Mouse (Mus musculus) frontal cortex, postnatal 10 days (tissue): ENCODE data around the gene Hsdl1.

ENCODE experiments used
- DNase-seq, 2 experiments: peaks; one replicate each; pipeline ENCODE4 v3.0.0; 2022; ENCODE audit warnings: low spot score in 2 of 2, mixed read lengths in 1 of 2

Gene Hsdl1

DNA sequence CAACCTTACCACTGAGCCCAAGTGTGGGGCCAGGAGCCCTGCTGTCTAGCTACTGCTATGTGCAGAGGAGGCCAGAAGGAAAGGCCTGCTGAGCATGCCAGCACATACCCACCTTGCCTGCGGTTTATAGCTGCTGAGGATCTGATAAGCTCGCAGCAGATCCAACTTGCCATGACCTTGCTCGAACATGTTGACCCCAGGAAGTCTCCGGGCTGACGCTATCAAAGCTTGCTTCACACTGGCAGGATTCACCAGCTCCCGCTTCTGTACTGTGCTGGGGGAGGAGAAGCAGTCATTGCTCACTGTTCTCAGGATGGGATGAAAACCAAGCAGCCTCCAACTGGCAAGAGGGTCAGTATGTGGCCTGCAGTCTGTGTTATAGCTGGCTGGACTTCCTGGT lies 44.0 kb downstream of the Hsdl1 start:
- no peak for DNase-seq

- no peak for DNase-seq
Observed at GRCm38 (mm10) chr8:119528762-119529161, 46.2 kb downstream of the Hsdl1 start.

- no peak for DNase-seq
Observed at GRCm38 (mm10) chr8:119520102-119520501, 54.9 kb downstream of the Hsdl1 start.

DNA sequence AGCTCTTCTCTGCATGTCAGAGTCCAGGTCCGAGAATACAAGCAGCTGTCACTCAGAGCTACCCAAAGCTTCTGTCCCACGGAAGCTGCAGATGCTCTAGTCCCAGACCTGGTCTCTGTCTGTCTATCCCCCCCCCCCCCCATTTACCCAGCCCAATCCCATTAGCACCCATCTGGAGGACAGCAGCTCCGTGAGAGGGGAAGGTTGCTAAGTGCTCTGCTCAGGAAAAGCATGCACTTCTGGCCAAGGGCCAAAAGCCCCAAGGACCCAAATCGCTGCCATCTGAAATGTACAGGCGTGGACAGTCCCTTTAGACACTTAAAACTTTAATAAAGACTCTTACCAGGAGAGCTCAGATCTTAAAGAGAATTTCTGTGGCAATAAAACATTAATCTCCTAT lies 58.3 kb downstream of the Hsdl1 start:
- no peak for DNase-seq

GRCm38 (mm10) chr8:119515767-119516166 lies 59.2 kb downstream of the Hsdl1 start:
- no peak for DNase-seq

GRCm38 (mm10) chr8:119514940-119515339 lies 60.0 kb downstream of the Hsdl1 start:
- no peak for DNase-seq

DNA sequence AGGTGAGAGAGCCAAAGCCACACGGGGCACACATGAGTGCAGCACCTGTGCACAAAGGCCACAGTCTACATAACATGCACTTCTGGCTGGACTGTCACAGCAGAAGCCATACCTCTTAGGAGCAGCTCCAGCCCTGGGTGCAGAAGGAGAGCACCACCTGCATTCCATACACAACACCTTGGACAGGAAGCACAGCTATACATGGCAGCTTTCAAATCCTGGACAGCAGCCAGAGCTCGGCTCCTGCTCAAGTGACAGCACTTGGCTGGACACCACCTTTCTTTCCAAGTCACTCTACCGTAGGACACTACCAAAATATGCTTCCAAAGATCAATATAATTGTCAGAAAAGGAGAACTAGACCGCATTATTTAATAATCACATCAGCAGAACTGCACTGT lies 61.6 kb downstream of the Hsdl1 start:
- no peak for DNase-seq
